Mouse (Mus musculus) lung, embryonic 16.5 days (tissue): ENCODE results near the gene Traf5. TPM values are rescaled to one million over a fixed set of nuclear protein-coding genes. Genes with fewer than 3 reads are reported as not detected.
A peak's percentile ranks its signal among the peaks of the same experiment; 100 is the strongest.

ENCODE experiments used
- ATAC-seq: fragments of 200-750 bp; cut with Nextera tagmentation; 2 replicates; pipeline ENCODE4 v1.8.0; 2017; ENCODE audit warnings: low read depth, mild to moderate bottlenecking, moderate library complexity
- H3K27ac ChIP-seq: fragments of 300-500 bp; sonication (generic); 2 replicates; pipeline ENCODE4 v1.5.1; 2014; ENCODE audit warnings: mild to moderate bottlenecking, control low read depth, low read length
- H3K27me3 ChIP-seq: fragments of 300-500 bp; sonication (generic); 2 replicates; pipeline ENCODE4 v1.6.1; 2014; ENCODE audit warnings: low read depth, low read length, mixed read lengths; ENCODE audit not compliant: control insufficient read depth, insufficient read depth
- H3K36me3 ChIP-seq: fragments of 300-500 bp; sonication (generic); 2 replicates; pipeline ENCODE4 v1.6.1; 2014; ENCODE audit warnings: low read length; ENCODE audit not compliant: control insufficient read depth, insufficient read depth
- H3K4me1 ChIP-seq: fragments of 300-500 bp; sonication (generic); replicated peaks from 2 replicates; pipeline ENCODE4 v1.6.1; 2014; ENCODE audit warnings: low read length, mixed read lengths; ENCODE audit not compliant: control insufficient read depth, insufficient read depth
- H3K4me2 ChIP-seq: fragments of 300-500 bp; sonication (generic); 2 replicates; pipeline ENCODE4 v1.6.1; 2014; ENCODE audit warnings: low read depth, low read length, control low read depth
- H3K4me3 ChIP-seq: fragments of 300-500 bp; sonication (generic); 2 replicates; pipeline ENCODE4 v1.5.1; 2014; ENCODE audit warnings: mild to moderate bottlenecking, low read length, control low read depth
- H3K9ac ChIP-seq: fragments of 300-500 bp; sonication (generic); 2 replicates; pipeline ENCODE4 v1.6.1; 2014; ENCODE audit warnings: low read length, control low read depth
- H3K9me3 ChIP-seq: fragments of 300-500 bp; sonication (generic); 2 replicates; pipeline ENCODE4 v1.6.1; 2016; ENCODE audit warnings: low read length; ENCODE audit not compliant: control insufficient read depth
- WGBS: fragments of 180-500 bp; shearing (Covaris S2); extraction: QIAGEN DNeasy Blood & Tissue Kit; methylation state at CpG from one replicate; pipeline ENCODE4 v1.1.7; 2014; 5-methylcytosine and 5-hydroxymethylcytosine counted together
- polyA plus RNA-seq: library from polyadenylated mRNA; unstranded; fragments of >200 nt; fragmentation: Nextera tagmentation; extraction: Ambion mirVana; gene quantifications from 2 replicates; pipeline ENCODE4 v1.2.1, GENCODE M21; 2015

Gene Traf5
- polyA plus RNA-seq, 1 experiment from 2014 or later: 23.4 TPM

DNA sequence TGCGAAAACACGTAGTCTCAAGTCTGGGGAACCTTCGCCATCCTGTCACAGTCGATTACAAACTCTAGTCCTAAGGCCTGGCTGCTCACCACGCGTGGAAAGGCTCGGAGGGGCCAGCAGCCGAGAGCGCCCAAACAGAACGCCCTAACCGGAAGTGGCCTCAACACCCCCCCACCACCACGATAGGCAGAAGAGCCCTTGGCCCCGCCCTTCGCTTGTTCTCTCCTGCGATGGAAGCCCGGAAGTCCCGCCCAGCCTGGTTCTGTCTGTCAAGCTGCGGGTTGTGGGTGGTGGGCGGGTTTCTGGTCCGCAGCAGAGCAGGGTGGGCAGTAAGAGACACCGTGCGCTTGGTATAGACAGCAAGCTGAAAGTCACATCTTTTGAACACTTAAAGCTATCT, 102.4 kb downstream of the Traf5 start:
- Histone ChIP-seq H3K9me3 (no peaks in the 10 kb centered on the region), H3K9ac (peak overlapping the region; percentile 84), H3K4me3 (peak overlapping the region; percentile 71), H3K4me2 (peak overlapping the region; percentile 69), H3K27me3 (no peaks in the 10 kb centered on the region), H3K4me1 (no peaks in the 10 kb centered on the region; the same call in 1 of the 2 replicates), H3K27ac (peak overlapping the region; percentile 80), H3K36me3 (no peaks in the 10 kb centered on the region)
- peak; percentile 97 for ATAC-seq
- WGBS: under 1% methylated on average over 22 of the region's 22 CpGs

DNA sequence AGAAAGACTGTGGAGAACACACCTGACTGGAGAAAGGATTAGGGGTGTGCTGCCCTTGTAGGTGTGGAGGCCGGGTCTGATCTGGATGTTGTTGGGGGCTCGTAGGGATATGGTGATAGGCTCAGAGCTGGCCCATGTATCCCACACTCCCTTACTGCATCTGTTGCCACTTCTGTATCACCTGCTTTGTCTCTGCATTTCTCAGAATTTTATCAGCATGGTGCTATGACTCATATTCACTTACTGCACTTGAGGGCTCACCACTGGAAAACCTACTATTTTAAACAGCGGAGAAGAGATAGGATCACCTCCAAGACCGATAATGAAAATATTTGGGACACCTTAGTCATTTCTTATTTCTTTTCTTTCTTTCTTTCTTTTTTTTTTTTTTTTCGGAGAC, 103.3 kb downstream of the Traf5 start:
- no peak overlapping the region for H3K4me3 ChIP-seq
- H3K27me3 ChIP-seq: no peaks in the 10 kb centered on the region
- no peaks in the 10 kb centered on the region; the same call in 1 of the 2 replicates for H3K4me1 ChIP-seq
- H3K4me2 ChIP-seq: peak overlapping the region; percentile 69
- no peaks in the 10 kb centered on the region for H3K9me3 ChIP-seq
- H3K9ac ChIP-seq: no peak overlapping the region
- no peak for ATAC-seq
- H3K36me3 ChIP-seq: no peaks in the 10 kb centered on the region
- H3K27ac ChIP-seq: peak overlapping the region; percentile 38; the same call in 1 of the 2 replicates
- 83% methylated on average over 5 of the region's 5 CpGs for WGBS

DNA sequence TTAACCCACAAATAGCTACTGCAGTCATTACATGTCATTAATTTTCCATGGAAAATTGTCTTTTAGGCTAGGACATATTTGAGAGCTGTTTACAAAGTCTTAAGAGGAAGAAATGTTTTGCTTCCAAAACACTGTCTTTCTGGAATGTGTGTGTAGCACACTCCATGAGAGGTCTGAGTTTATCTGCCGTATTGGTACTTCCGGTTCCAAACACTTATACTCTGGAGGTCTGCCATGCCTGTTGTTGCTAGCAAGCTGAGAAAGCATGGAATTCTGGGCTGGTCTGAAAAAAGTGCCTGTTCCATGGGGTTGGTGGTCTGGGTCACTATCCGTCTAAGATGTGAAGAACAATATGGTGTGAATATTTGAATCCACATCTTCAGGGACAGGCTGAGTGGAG, 103.7 kb downstream of the Traf5 start:
- 41% methylated on average over 3 of the region's 3 CpGs for WGBS
- peak; percentile 24; the same call in 1 of the 2 replicates for ATAC-seq
- Histone ChIP-seq H3K36me3 (no peaks in the 10 kb centered on the region), H3K27ac (peak overlapping the region; percentile 38; the same call in 1 of the 2 replicates), H3K4me3 (no peak overlapping the region), H3K27me3 (no peaks in the 10 kb centered on the region), H3K4me2 (no peak overlapping the region), H3K9me3 (no peaks in the 10 kb centered on the region), H3K4me1 (no peaks in the 10 kb centered on the region; the same call in 1 of the 2 replicates), H3K9ac (no peak overlapping the region)

DNA sequence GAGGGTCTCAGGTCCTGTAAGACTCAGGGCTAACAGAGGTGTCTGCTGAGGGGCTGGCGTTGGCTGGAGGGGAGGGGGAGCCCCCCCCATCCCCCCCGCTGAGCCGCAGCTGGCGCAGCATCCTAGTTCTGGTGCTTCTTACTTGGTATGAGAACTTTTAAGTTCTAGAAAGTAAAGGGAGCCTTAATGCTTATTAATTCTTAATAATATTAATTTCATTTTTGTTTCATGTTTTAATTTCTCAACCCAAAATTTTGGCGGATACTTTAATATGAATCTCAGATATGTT, 104.9 kb downstream of the Traf5 start:
- Histone ChIP-seq H3K9ac (no peak overlapping the region), H3K4me2 (no peak overlapping the region), H3K4me3 (no peak overlapping the region), H3K4me1 (no peaks in the 10 kb centered on the region; the same call in 1 of the 2 replicates), H3K36me3 (no peaks in the 10 kb centered on the region), H3K27ac (no peak overlapping the region), H3K9me3 (no peaks in the 10 kb centered on the region), H3K27me3 (no peaks in the 10 kb centered on the region)
- 50% methylated on average over 5 of the region's 5 CpGs for WGBS
- ATAC-seq: no peak

GRCm38 (mm10) chr1:191986674-191987480, 105.5 kb downstream of the Traf5 start:
- Histone ChIP-seq H3K4me1 (peaks cover 2% of the 10 kb centered on the region; the same call in 1 of the 2 replicates), H3K9ac (no peak overlapping the region), H3K9me3 (no peaks in the 10 kb centered on the region), H3K4me3 (no peak overlapping the region), H3K27ac (no peak overlapping the region), H3K36me3 (no peaks in the 10 kb centered on the region), H3K27me3 (no peaks in the 10 kb centered on the region), H3K4me2 (no peak overlapping the region)
- 61% methylated on average over 8 of the region's 8 CpGs for WGBS
- no peak for ATAC-seq

- Histone ChIP-seq H3K4me1 (peaks cover 17% of the 10 kb centered on the region), H3K27me3 (peaks cover 2% of the 10 kb centered on the region; the same call in 1 of the 2 replicates), H3K4me2 (no peak overlapping the region), H3K27ac (no peak overlapping the region), H3K36me3 (no peaks in the 10 kb centered on the region), H3K4me3 (no peak overlapping the region), H3K9ac (no peak overlapping the region), H3K9me3 (no peaks in the 10 kb centered on the region)
- WGBS: 20% methylated on average over 5 of the region's 6 CpGs
- peak; percentile 83 for ATAC-seq
These were observed 110.8 kb downstream of the Traf5 start for GRCm38 (mm10) chr1:191981426-191982102.

DNA sequence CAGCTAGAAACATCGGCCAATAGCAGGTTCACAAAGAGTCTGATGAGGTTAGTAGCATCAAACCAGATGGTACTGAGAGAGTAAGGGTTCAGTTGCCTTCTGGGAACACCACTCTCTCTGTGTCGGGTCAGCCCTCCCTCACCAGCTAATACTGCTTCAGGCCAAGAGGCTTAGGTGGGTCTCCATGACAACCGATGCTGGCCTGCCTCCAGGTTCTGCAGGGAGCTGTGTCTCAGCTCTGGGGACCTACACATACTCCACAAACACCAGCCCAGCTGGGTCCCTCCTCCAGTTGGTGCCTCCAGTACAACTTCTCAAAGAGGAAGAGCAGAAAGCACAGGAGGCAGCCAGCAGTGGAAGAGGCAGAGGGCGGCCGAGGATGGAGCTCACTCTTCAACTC, 115.2 kb downstream of the Traf5 start, which contains the start of gene Rd3:
TSS of gene Rd3 (plus strand) at position 184 of the 400 bp plus-strand sequence.
- peak; percentile 73; the same call in 1 of the 2 replicates for ATAC-seq
- 30% methylated on average over 5 of the region's 5 CpGs for WGBS
- Histone ChIP-seq H3K4me2 (no peak within 1 kb of the TSS), H3K27me3 (peaks cover 2% of the 10 kb centered on the region; the same call in 1 of the 2 replicates), H3K4me1 (peaks cover 17% of the 10 kb centered on the region), H3K9ac (no peak within 1 kb of the TSS), H3K9me3 (no peaks in the 10 kb centered on the region), H3K4me3 (no peak within 1 kb of the TSS), H3K27ac (no peak within 1 kb of the TSS), H3K36me3 (no peaks in the 10 kb centered on the region)

DNA sequence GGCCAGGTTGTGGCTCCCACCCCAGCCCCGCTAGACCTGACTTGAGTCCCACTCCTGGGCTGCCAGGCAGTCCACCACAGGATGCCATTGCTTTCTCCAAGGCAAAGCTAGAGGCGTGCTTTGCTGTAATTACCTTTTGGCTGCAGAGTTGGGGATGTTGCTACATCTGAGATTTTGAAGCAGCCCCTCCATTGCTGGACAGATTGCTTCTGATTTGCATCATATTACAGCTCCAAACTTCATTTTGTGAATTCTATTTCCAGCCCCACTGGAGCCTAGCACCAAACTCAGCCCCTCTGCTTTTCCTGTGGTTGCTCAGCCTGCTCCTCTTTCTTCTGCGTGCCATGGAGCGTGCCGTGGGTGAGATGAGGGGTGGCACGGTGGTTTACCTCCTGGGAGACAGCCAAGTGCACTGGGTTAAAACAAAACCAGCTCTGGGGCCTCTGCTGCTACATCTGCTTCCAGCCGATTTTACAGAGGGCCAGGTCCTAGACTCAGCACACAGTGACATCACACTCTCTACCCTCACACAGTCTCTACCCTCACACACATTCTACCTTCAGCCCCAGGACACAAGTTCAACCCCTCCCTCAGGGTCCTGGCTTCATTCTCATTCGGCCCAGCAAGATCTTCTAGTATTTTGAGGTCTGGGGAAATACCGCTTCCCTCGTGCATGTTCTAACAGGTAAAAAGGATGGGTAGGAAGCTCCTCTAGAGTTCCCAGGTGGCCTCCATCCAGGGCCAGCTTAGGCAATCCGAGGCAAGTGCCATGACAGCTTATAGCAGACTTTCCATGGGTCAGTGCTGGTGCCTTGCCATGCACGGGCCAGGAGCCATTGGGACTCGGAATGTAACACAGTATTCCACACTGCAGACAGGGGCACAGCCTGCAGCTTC, 117.6 kb downstream of the Traf5 start:
- Histone ChIP-seq H3K36me3 (no peaks in the 10 kb centered on the region), H3K4me2 (no peak overlapping the region), H3K4me3 (no peak overlapping the region), H3K9ac (no peak overlapping the region), H3K9me3 (no peaks in the 10 kb centered on the region), H3K4me1 (peaks cover 5% of the 10 kb centered on the region; the same call in 1 of the 2 replicates), H3K27me3 (peaks cover 2% of the 10 kb centered on the region; the same call in 1 of the 2 replicates), H3K27ac (no peak overlapping the region)
- ATAC-seq: no peak
- 57% methylated on average over 13 of the region's 13 CpGs for WGBS
